Mouse (Mus musculus): ENCODE results near the gene Fancc.

- TF ChIP-seq CTCF (IDR thresholded peaks at IDR 0.05; ENCODE audit: low read depth) (no peak), EP300 (IDR thresholded peaks at IDR 0.05; ENCODE audit: low read depth) (no peak)
Measured at GRCm38 (mm10) chr13:63445419-63445818, 51.7 kb downstream of the Fancc start.
